Mouse (Mus musculus): ENCODE measurements at regions not wholly inside any gene's neighbourhood (a gene's known extent, or its start where the extent isn't known, plus 50 kb on each side); places are given as distances from the start of the nearest gene placed in this dataset.

GRCm38 (mm10) chr16:77471868-77472267, 130.0 kb downstream of the Gm11146 start:
- TF ChIP-seq CTCF (IDR thresholded peaks at IDR 0.05; ENCODE audit: low read depth, low read length) (no peak), GATA1 (IDR thresholded peaks at IDR 0.05; ENCODE audit: borderline replicate concordance, low read length) (no peak), TAL1 (conservative IDR thresholded peaks at IDR 0.05; ENCODE audit: low read depth, low read length) (no peak)

Measured in G1E (cell line).